ENCODE assay signal across 8 mouse cellular contexts in the genomic region with DNA sequence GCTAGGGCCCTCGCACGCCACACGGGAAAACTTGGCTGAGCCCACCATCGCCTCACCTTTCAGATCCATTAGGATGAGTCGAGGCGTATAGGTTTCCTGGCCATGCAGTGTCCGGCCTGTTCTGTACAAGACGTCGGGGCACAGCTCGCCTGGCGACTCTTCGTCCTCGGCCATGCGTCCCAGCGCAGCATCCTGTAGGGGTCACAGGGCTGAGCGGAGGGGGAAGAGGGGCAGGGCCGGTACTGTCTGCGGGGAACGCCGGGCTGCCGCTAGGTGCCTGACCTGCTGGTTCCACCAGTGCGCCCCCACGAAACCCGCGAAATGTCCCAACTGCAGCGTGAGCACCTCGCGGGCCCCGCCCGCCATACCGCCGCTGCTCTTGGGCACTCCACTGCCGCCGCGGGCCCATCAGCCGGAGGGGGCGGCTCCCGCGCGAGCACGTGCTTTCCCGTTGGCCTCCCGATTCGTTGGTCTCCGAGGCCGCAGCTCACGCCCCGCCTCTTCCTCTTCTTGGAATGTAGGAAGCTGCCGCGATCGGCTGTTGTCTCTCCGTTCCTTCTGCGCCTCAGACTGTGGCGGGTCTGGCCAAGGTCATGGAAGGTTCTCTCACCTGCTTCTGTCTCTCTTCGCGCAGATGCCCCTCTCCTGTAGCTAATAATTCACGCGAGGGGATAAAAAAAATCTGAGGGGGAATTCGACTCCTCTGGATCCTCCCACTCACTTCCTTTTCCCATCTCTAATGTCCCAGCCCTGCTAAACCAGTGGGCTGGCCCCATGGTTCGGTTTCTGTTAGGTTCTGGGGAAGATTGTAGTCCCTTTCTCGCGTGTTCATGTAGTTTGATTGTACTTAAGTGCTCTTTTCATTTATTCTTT. TPM values are rescaled to one million over a fixed set of nuclear protein-coding genes. Genes with fewer than 3 reads are reported as not detected.
A peak's percentile ranks its signal among the peaks of the same experiment; 100 is the strongest.
DNase-seq lines count a peak whose midpoint lies in the region; ATAC-seq and TF ChIP-seq lines count a peak whose summit lies in the region.

Gene Msto1, minus strand, starts transcription at position 489 of the 873 bp plus-strand sequence.

- peak within 1 kb of the TSS; percentile 61 for H3K4me3 ChIP-seq in embryonic facial prominence, embryonic 14.5 days (ENCODE audit: low read depth, low read length)
- H3K4me3 ChIP-seq in limb, embryonic 14.5 days (replicated peaks; ENCODE audit: low read length): peak within 1 kb of the TSS; percentile 76
- H3K4me3 ChIP-seq in midbrain, postnatal 0 days (ENCODE audit: low read depth, low read length): peak within 1 kb of the TSS; percentile 69

- H3K9me3 ChIP-seq in embryonic facial prominence, embryonic 14.5 days (ENCODE audit: control insufficient read depth, low read length): no peaks in the 10 kb centered on the region
- H3K9me3 ChIP-seq in limb, embryonic 14.5 days (ENCODE audit: control insufficient read depth, low read length): no peaks in the 10 kb centered on the region
- no peaks in the 10 kb centered on the region for H3K9me3 ChIP-seq in midbrain, postnatal 0 days (ENCODE audit: low read length)

- peak; percentile 22 for TF ChIP-seq CTCF in midbrain, postnatal 0 days (IDR thresholded peaks at IDR 0.05)

- H3K9ac ChIP-seq in embryonic facial prominence, embryonic 14.5 days (ENCODE audit: low read depth, low read length): peak within 1 kb of the TSS; percentile 72
- H3K9ac ChIP-seq in limb, embryonic 14.5 days (ENCODE audit: low read depth, low read length, severe bottlenecking): peak within 1 kb of the TSS; percentile 76
- peak within 1 kb of the TSS; percentile 73 for H3K9ac ChIP-seq in midbrain, postnatal 0 days (replicated peaks; ENCODE audit: low read length, poor library complexity, severe bottlenecking)

- H3K4me1 ChIP-seq in embryonic facial prominence, embryonic 14.5 days (ENCODE audit: control insufficient read depth, insufficient read depth, low read length): peaks cover 10% of the 10 kb centered on the region
- H3K4me1 ChIP-seq in limb, embryonic 14.5 days (ENCODE audit: control insufficient read depth, insufficient read depth, low read length): no peaks in the 10 kb centered on the region
- H3K4me1 ChIP-seq in midbrain, postnatal 0 days (ENCODE audit: insufficient read depth, low read length): peaks cover 7% of the 10 kb centered on the region; the same call in 1 of the 2 replicates

- ATAC-seq in embryonic facial prominence, embryonic 14.5 days (ENCODE audit: low read depth): peak; percentile 98
- ATAC-seq in limb, embryonic 14.5 days (ENCODE audit: low FRiP score, low read depth): peak; percentile 96
- peak; percentile 96 for ATAC-seq in midbrain, postnatal 0 days (ENCODE audit: low FRiP score)

- peak within 1 kb of the TSS; percentile 73 for H3K4me2 ChIP-seq in embryonic facial prominence, embryonic 14.5 days (ENCODE audit: low read depth, low read length)
- H3K4me2 ChIP-seq in limb, embryonic 14.5 days (replicated peaks; ENCODE audit: low read depth, low read length, severe bottlenecking): peak within 1 kb of the TSS; percentile 84
- H3K4me2 ChIP-seq in midbrain, postnatal 0 days (ENCODE audit: low read depth, low read length, poor library complexity, severe bottlenecking): peak within 1 kb of the TSS; percentile 63

- H3K27me3 ChIP-seq in embryonic facial prominence, embryonic 14.5 days (replicated peaks; ENCODE audit: control insufficient read depth, insufficient read depth, low read length): no peaks in the 10 kb centered on the region
- no peaks in the 10 kb centered on the region for H3K27me3 ChIP-seq in limb, embryonic 14.5 days (ENCODE audit: control insufficient read depth, insufficient read depth, low read length)
- no peaks in the 10 kb centered on the region for H3K27me3 ChIP-seq in midbrain, postnatal 0 days (ENCODE audit: insufficient read depth, low read length)

- DNase-seq in 3T3-L1 (ENCODE audit: low read depth, low spot score): peak; percentile 96
- DNase-seq in adrenal gland, postnatal 4 days (ENCODE audit: low spot score in 2 of 2): peak; percentile 74 to 86
- DNase-seq in embryonic facial prominence, embryonic 14.5 days (ENCODE audit: low spot score): peak; percentile 97
- DNase-seq in heart, adult 8-10 months (ENCODE audit: low spot score): peak; percentile 92
- DNase-seq in kidney, adult 9 months: peak; percentile 94
- DNase-seq in limb, embryonic 14.5 days (ENCODE audit: low spot score): peak; percentile 92
- DNase-seq in midbrain, postnatal 0 days (ENCODE audit: low spot score): peak; percentile 94
- peak; percentile 84 to 90 for DNase-seq in spleen, postnatal 14 days (ENCODE audit: low spot score in 2 of 2)

- H3K27ac ChIP-seq in embryonic facial prominence, embryonic 14.5 days (replicated peaks; ENCODE audit: low read depth, low read length): peak within 1 kb of the TSS; percentile 81
- peak within 1 kb of the TSS; percentile 59 for H3K27ac ChIP-seq in limb, embryonic 14.5 days (replicated peaks; ENCODE audit: low read depth, low read length)
- peak within 1 kb of the TSS; percentile 85 for H3K27ac ChIP-seq in midbrain, postnatal 0 days (ENCODE audit: low read depth, low read length)

- TF ChIP-seq POLR2A in limb, embryonic 14.5 days (IDR thresholded peaks at IDR 0.05; ENCODE audit: borderline replicate concordance, extremely low read depth, insufficient read depth, insufficient read length): 0 out of 2 replicates have a peak, but pooled peaks have one; percentile 65

- whole genome bisulfite sequencing in embryonic facial prominence, embryonic 14.5 days: under 1% methylated on average over 49 of the region's 62 CpGs
- under 1% methylated on average over 52 of the region's 62 CpGs for WGBS in limb, embryonic 14.5 days
- WGBS in midbrain, postnatal 0 days: under 1% methylated on average over 46 of the region's 62 CpGs

- H3K36me3 ChIP-seq in embryonic facial prominence, embryonic 14.5 days (ENCODE audit: control insufficient read depth, insufficient read depth, low read length): peaks cover 39% of the 10 kb centered on the region
- H3K36me3 ChIP-seq in limb, embryonic 14.5 days (ENCODE audit: control insufficient read depth, insufficient read depth, low read length): peaks cover 38% of the 10 kb centered on the region
- peaks cover 32% of the 10 kb centered on the region for H3K36me3 ChIP-seq in midbrain, postnatal 0 days (ENCODE audit: insufficient read depth, low read length)

RNA-seq across cellular contexts. Expression of gene Msto1, which starts in this region (rescaled TPM):
- 10 to 100 TPM; 37.1 to 39.5 TPM for total RNA-seq in adrenal gland, postnatal 4 days (2021)
- polyA plus RNA-seq in embryonic facial prominence, embryonic 14.5 days (2014; fragmentation: Nextera tagmentation; extraction: Ambion mirVana): 44.3 and 50.5 TPM in 2 replicates
- total RNA-seq in heart, adult 8-10 months (2022): 10 to 100 TPM; 12.1 to 15.6 (median 12.9) TPM
- polyA plus RNA-seq in limb, embryonic 14.5 days (2012; rRNA removed): 49.9 and 57.8 TPM in 2 replicates
- polyA plus RNA-seq in limb, embryonic 14.5 days (2014; fragmentation: Nextera tagmentation; extraction: Ambion mirVana): 43.0 and 47.0 TPM in 2 replicates
- total RNA-seq in midbrain, postnatal 0 days (2014; rRNA removed): 39.6 and 52.1 TPM in 2 replicates
- polyA plus RNA-seq in midbrain, postnatal 0 days (2015; fragmentation: Nextera tagmentation; extraction: Ambion mirVana): 46.3 and 50.8 TPM in 2 replicates

Comparison
In these comparisons a context has a peak if more than half of its experiments do, and no peak if none do; other contexts are left out.
1. Peak in every context shown above with its lines: DNase-seq, ATAC-seq, H3K4me3 ChIP-seq and H3K27ac ChIP-seq.